9 mouse cellular contexts compared by ENCODE assay signal in the genomic region with DNA sequence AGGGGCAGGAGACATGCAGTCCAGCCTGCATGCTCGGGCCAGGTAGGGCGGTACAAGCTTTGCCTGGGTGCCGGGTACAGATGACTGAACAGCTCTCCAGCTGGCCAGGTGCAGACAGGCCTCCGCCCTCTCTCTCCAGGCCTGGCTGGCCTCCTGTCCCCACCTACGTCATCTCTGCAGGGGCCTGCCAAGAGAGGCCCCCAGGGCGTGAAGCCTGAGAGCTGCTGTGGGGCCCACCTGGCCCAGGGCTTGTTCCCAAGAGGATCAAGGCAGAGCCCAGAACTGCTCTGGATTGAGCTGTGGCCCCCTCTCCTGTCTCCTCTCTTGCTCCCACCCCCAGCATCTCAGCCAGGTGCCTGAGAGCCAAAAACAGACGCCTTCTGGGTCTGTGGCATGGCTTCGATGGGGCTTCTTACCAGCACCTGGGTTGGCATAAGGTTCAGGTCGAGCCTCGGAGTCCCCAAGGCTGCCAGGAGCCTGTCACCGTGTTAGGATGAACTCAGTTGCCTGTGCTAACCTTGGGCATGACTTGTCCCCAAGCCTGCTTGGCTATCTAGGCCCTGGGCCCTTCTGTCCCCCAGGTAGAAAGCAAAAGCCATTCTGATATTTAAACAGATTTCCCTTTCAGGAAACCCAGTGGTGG. TPM values are rescaled to one million over a fixed set of nuclear protein-coding genes. Genes with fewer than 3 reads are reported as not detected.
DNase-seq lines count a peak whose midpoint lies in the region; ATAC-seq lines count a peak whose summit lies in the region.
"Had no signal": no experiment of that assay in that cellular context is flagged by ENCODE, and none has a peak within 500 bp of the region (broad histone marks: within the 10 kb centered on the region; RNA-seq: fewer than 3 reads in every experiment).

No protein-coding gene starts in this region.

- H3K4me1 ChIP-seq in lung, embryonic 16.5 days (replicated peaks; ENCODE audit: control insufficient read depth, insufficient read depth, low read length), result peaks cover 35% of the 10 kb centered on the region
- peaks cover 48% of the 10 kb centered on the region for H3K4me1 ChIP-seq in kidney, embryonic 16.5 days (ENCODE audit: insufficient read depth, low read length)
- peaks cover 47% of the 10 kb centered on the region for H3K4me1 ChIP-seq in stomach, embryonic 14.5 days (ENCODE audit: control insufficient read depth, insufficient read depth, low read length)

- 59% methylated on average over 11 of the region's 11 CpGs for WGBS in lung, embryonic 16.5 days
- 61% methylated on average over 11 of the region's 11 CpGs for WGBS in kidney, embryonic 16.5 days
- WGBS in stomach, embryonic 14.5 days, result 67% methylated on average over 11 of the region's 11 CpGs

- H3K4me2 ChIP-seq in lung, embryonic 16.5 days (ENCODE audit: low read depth, low read length), result no peak overlapping the region
- H3K4me2 ChIP-seq in kidney, embryonic 16.5 days (replicated peaks; ENCODE audit: low read depth, low read length), result no peak overlapping the region
- H3K4me2 ChIP-seq in stomach, embryonic 14.5 days (replicated peaks; ENCODE audit: low read depth, low read length), result no peak overlapping the region

- peak; percentile 69 for ATAC-seq in lung, embryonic 16.5 days (ENCODE audit: low read depth)
- peak; percentile 85 for ATAC-seq in kidney, embryonic 16.5 days (ENCODE audit: low FRiP score, low TSS enrichment)
- peak; percentile 59 for ATAC-seq in stomach, embryonic 14.5 days (ENCODE audit: insufficient number of reproducible peaks, insufficient read depth, low FRiP score, low read depth)

- no peaks in the 10 kb centered on the region; the same call in 1 of the 2 replicates for H3K36me3 ChIP-seq in lung, embryonic 16.5 days (ENCODE audit: control insufficient read depth, insufficient read depth, low read length)
- H3K36me3 ChIP-seq in kidney, embryonic 16.5 days (ENCODE audit: insufficient read depth, low read length), result no peaks in the 10 kb centered on the region
- peaks cover 2% of the 10 kb centered on the region; the same call in 1 of the 2 replicates for H3K36me3 ChIP-seq in stomach, embryonic 14.5 days (ENCODE audit: control insufficient read depth, insufficient read depth, low read length)

- peak overlapping the region; percentile 63; the same call in 1 of the 2 replicates for H3K27ac ChIP-seq in lung, embryonic 16.5 days (ENCODE audit: low read length)
- H3K27ac ChIP-seq in kidney, embryonic 16.5 days (ENCODE audit: low read length), result peak overlapping the region; percentile 69
- H3K27ac ChIP-seq in stomach, embryonic 14.5 days (ENCODE audit: low read length), result peak overlapping the region; percentile 55; the same call in 1 of the 2 replicates

- peak overlapping the region; percentile 25; the same call in 1 of the 2 replicates for H3K9ac ChIP-seq in lung, embryonic 16.5 days (ENCODE audit: low read length)
- H3K9ac ChIP-seq in kidney, embryonic 16.5 days (replicated peaks; ENCODE audit: low read length), result 0 out of 2 replicates have a peak overlapping the region, but pooled peaks have one; percentile 13
- no peak overlapping the region for H3K9ac ChIP-seq in stomach, embryonic 14.5 days (replicated peaks; ENCODE audit: low read depth, low read length)

- H3K9me3 ChIP-seq in lung, embryonic 16.5 days (ENCODE audit: control insufficient read depth, low read length), result no peaks in the 10 kb centered on the region
- no peaks in the 10 kb centered on the region for H3K9me3 ChIP-seq in kidney, embryonic 16.5 days (ENCODE audit: low read length)
- no peaks in the 10 kb centered on the region for H3K9me3 ChIP-seq in stomach, embryonic 14.5 days (ENCODE audit: control insufficient read depth, low read depth, low read length)

- no peaks in the 10 kb centered on the region for H3K27me3 ChIP-seq in lung, embryonic 16.5 days (ENCODE audit: control insufficient read depth, insufficient read depth, low read depth, low read length)
- H3K27me3 ChIP-seq in kidney, embryonic 16.5 days (ENCODE audit: insufficient read depth, low read length), result no peaks in the 10 kb centered on the region
- H3K27me3 ChIP-seq in stomach, embryonic 14.5 days (ENCODE audit: control insufficient read depth, insufficient read depth, low read length), result no peaks in the 10 kb centered on the region

- no peak overlapping the region for H3K4me3 ChIP-seq in lung, embryonic 16.5 days (ENCODE audit: low read length)
- H3K4me3 ChIP-seq in kidney, embryonic 16.5 days (ENCODE audit: low read length), result no peak overlapping the region
- no peak overlapping the region for H3K4me3 ChIP-seq in stomach, embryonic 14.5 days (ENCODE audit: low read depth, low read length)

- peak; percentile 74 for DNase-seq in cerebellum, adult 11-12 months
- no peak for DNase-seq in cerebellum, adult 11 months
- no peak for DNase-seq in lung, postnatal 36 days
- DNase-seq in right cerebral cortex, postnatal 4 days, result no peak
- DNase-seq in right cerebral cortex, adult 18-20 months, result no peak

RNA-seq across cellular contexts. Expression of a gene that starts 32.8 kb away (rescaled TPM):
- polyA plus RNA-seq in lung, embryonic 16.5 days (2015; fragmentation: Nextera tagmentation; extraction: Ambion mirVana), result 13.9 and 15.4 TPM in 2 replicates
- 19.9 and 22.3 TPM in 2 replicates for polyA plus RNA-seq in kidney, embryonic 16.5 days (2015; fragmentation: Nextera tagmentation; extraction: Ambion mirVana)
- polyA plus RNA-seq in stomach, embryonic 14.5 days (2014; fragmentation: Nextera tagmentation; extraction: Ambion mirVana), result 21.6 and 23.0 TPM in 2 replicates

RNA-seq across cellular contexts. Expression of a gene that starts 33.2 kb away (rescaled TPM):
- 0.68 and 0.75 TPM in 2 replicates for polyA plus RNA-seq in lung, embryonic 16.5 days (2015; fragmentation: Nextera tagmentation; extraction: Ambion mirVana)
- polyA plus RNA-seq in kidney, embryonic 16.5 days (2015; fragmentation: Nextera tagmentation; extraction: Ambion mirVana), result 0.21 and 1.00 TPM in 2 replicates
- 0.38 TPM in 1 of 2 replicates, not detected in the other for polyA plus RNA-seq in stomach, embryonic 14.5 days (2014; fragmentation: Nextera tagmentation; extraction: Ambion mirVana)
- polyA plus RNA-seq: liver, adult 2 months had no signal

RNA-seq across cellular contexts. Expression of a gene that starts 53.5 kb away (rescaled TPM):
- 8.7 and 10.5 TPM in 2 replicates for polyA plus RNA-seq in lung, embryonic 16.5 days (2015; fragmentation: Nextera tagmentation; extraction: Ambion mirVana)
- 10.6 and 10.9 TPM in 2 replicates for polyA plus RNA-seq in kidney, embryonic 16.5 days (2015; fragmentation: Nextera tagmentation; extraction: Ambion mirVana)
- polyA plus RNA-seq in stomach, embryonic 14.5 days (2014; fragmentation: Nextera tagmentation; extraction: Ambion mirVana), result 17.0 and 17.1 TPM in 2 replicates
